Mouse (Mus musculus): Measurements from ENCODE around the gene Sf3a3. TPM values are rescaled to one million over a fixed set of nuclear protein-coding genes. Genes with fewer than 3 reads are reported as not detected.
"Not testable (repeated sequence)": the region's sequence is repeated elsewhere in the genome, so short reads cannot be mapped to it uniquely, and the experiment has no call there.

Sf3a3 gene
- polyA plus RNA-seq, 1 experiment from 2014 or later, result 121 TPM

- Histone ChIP-seq H3K27ac (peak overlapping the region; percentile 82), H3K4me1 (peaks cover 78% of the 10 kb centered on the region), H3K27me3 (replicated peaks) (peaks cover 6% of the 10 kb centered on the region), H3K36me3 (peaks cover 9% of the 10 kb centered on the region), H3K4me3 (peak overlapping the region; percentile 81), H3K9me3 (replicated peaks) (no peaks in the 10 kb centered on the region), H3K9ac (peak overlapping the region; percentile 91), H3K4me2 (peak overlapping the region; percentile 100)
- peak; percentile 0; the same call in 1 of the 2 replicates for ATAC-seq
- WGBS (ENCODE audit: insufficient replicate concordance), result 5% methylated on average over 22 of the region's 22 CpGs
These were observed 13.3 kb upstream of the Sf3a3 start for GRCm38 (mm10) chr4:124701052-124701845.

DNA sequence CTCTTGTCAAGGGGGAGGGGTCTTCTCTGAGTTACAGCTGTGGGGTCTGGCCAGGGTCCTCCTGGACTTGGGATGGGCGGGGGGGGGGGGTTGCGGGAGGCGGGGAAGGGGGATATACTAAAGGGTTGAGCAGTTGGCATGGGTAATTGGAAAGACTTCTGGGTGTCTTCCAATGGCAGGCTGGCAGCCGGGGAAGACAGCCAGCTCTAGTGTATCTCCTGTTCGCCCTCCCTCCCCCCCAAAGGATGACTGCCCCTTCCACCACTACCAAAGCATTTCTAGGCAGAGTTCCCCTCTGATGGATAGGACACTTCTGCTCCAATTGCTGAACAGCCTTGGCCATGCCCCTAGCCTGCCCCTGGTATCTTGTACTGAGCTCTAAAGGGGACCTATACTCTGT, 12.7 kb upstream of the Sf3a3 start:
- Histone ChIP-seq H3K27me3 (replicated peaks) (peaks cover 6% of the 10 kb centered on the region), H3K4me3 (peak overlapping the region; percentile 81), H3K4me2 (peak overlapping the region; percentile 100), H3K9ac (peak overlapping the region; percentile 91), H3K27ac (no peak overlapping the region; the same call in 1 of the 2 replicates), H3K9me3 (replicated peaks) (no peaks in the 10 kb centered on the region), H3K4me1 (peaks cover 76% of the 10 kb centered on the region), H3K36me3 (peaks cover 12% of the 10 kb centered on the region)
- no peak for ATAC-seq
- 46% methylated on average over 5 of the region's 5 CpGs for WGBS (ENCODE audit: insufficient replicate concordance)

DNA sequence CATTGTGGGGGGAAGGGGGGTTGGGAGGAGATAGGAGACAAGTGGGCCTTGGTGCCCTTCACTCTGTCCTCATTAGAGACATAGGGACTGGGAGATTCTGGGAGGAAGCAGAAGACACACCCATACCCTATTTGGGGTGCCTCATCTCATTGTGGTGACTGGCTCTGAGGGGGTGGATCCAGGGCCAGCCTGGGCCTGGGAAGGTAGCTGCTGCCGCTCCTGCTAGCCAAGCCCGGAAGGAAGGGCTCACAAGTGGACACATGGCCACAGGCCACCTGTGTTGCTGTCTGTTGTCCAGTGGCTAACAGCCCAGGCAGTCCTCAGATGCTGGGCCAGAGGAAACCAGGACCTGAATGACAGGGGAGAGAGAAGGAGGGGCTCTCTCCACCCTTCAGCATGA, 11.2 kb upstream of the Sf3a3 start:
- no peaks in the 10 kb centered on the region for H3K9me3 ChIP-seq (replicated peaks)
- H3K9ac ChIP-seq, result peak overlapping the region; percentile 2; the same call in 1 of the 2 replicates
- H3K4me3 ChIP-seq, result no peak overlapping the region
- peaks cover 23% of the 10 kb centered on the region for H3K36me3 ChIP-seq
- H3K27me3 ChIP-seq (replicated peaks), result peaks cover 6% of the 10 kb centered on the region
- no peak for ATAC-seq
- peak overlapping the region; percentile 31 for H3K4me2 ChIP-seq
- 12% methylated on average over 2 of the region's 2 CpGs for WGBS (ENCODE audit: insufficient replicate concordance)
- peaks cover 85% of the 10 kb centered on the region for H3K4me1 ChIP-seq
- peak overlapping the region; percentile 73 for H3K27ac ChIP-seq

GRCm38 (mm10) chr4:124703881-124704796, 10.4 kb upstream of the Sf3a3 start:
- H3K27ac ChIP-seq, result peak overlapping the region; percentile 73
- peak overlapping the region; percentile 31 for H3K4me2 ChIP-seq
- H3K4me3 ChIP-seq, result peak overlapping the region; percentile 14
- peaks cover 23% of the 10 kb centered on the region for H3K36me3 ChIP-seq
- H3K4me1 ChIP-seq, result peaks cover 88% of the 10 kb centered on the region
- H3K9ac ChIP-seq, result no peak overlapping the region; the same call in 1 of the 2 replicates
- H3K27me3 ChIP-seq (replicated peaks), result peaks cover 6% of the 10 kb centered on the region
- no peaks in the 10 kb centered on the region for H3K9me3 ChIP-seq (replicated peaks)
- 21% methylated on average over 6 of the region's 6 CpGs for WGBS (ENCODE audit: insufficient replicate concordance)
- ATAC-seq, result no peak

GRCm38 (mm10) chr4:124704797-124705474, 9.6 kb upstream of the Sf3a3 start:
- 13% methylated on average over 11 of the region's 11 CpGs for WGBS (ENCODE audit: insufficient replicate concordance)
- ATAC-seq, result no peak

DNA sequence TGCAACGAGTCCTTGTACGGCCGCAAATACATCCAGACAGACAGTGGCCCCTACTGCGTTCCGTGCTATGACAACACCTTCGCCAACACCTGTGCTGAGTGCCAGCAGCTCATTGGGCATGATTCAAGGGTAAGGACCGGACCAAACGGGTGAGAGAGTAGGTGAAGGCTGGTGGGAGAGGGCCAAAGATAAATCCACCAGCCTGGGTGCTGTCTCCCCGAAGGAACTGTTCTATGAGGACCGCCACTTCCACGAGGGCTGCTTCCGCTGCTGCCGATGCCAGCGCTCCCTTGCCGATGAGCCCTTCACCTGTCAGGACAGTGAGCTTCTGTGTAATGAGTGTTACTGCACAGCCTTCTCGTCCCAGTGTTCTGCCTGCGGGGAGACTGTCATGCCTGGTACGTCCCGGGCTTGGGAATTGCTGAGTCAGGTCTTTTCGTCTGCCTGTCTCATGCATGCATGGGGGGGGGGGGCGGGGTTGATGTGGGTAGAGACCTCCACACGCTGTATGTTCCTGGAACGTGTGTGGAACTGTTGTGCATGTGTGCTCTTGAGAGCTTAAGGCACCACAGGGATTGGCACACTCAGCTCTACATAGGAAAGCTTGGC, 8.8 kb upstream of the Sf3a3 start:
- Histone ChIP-seq H3K4me1 (peaks cover 88% of the 10 kb centered on the region), H3K9me3 (replicated peaks) (no peaks in the 10 kb centered on the region), H3K36me3 (peaks cover 23% of the 10 kb centered on the region), H3K27me3 (replicated peaks) (peaks cover 6% of the 10 kb centered on the region), H3K4me3 (no peak overlapping the region), H3K27ac (peak overlapping the region; percentile 73; the same call in 1 of the 2 replicates), H3K9ac (no peak overlapping the region), H3K4me2 (peak overlapping the region; percentile 31; the same call in 1 of the 2 replicates)
- ATAC-seq, result no peak
- 65% methylated on average over 23 of the region's 23 CpGs for WGBS (ENCODE audit: insufficient replicate concordance)

More at GRCm38 (mm10) chr4:124704797-124705474, 9.6 kb upstream of the Sf3a3 start:
- Histone ChIP-seq H3K4me3 (peak overlapping the region; percentile 14; the same call in 1 of the 2 replicates), H3K27me3 (replicated peaks) (peaks cover 6% of the 10 kb centered on the region), H3K4me1 (peaks cover 88% of the 10 kb centered on the region), H3K36me3 (peaks cover 23% of the 10 kb centered on the region), H3K9me3 (replicated peaks) (no peaks in the 10 kb centered on the region), H3K9ac (no peak overlapping the region; the same call in 1 of the 2 replicates), H3K27ac (peak overlapping the region; percentile 73), H3K4me2 (peak overlapping the region; percentile 31)

GRCm38 (mm10) chr4:124707381-124708199, 7.0 kb upstream of the Sf3a3 start:
- 75% methylated on average over 25 of the region's 25 CpGs for WGBS (ENCODE audit: insufficient replicate concordance)
- not testable (repeated sequence) for H3K9me3 ChIP-seq (replicated peaks); H3K4me2 ChIP-seq; H3K27me3 ChIP-seq (replicated peaks); ATAC-seq; H3K4me3 ChIP-seq; H3K9ac ChIP-seq
- Histone ChIP-seq H3K27ac (peak overlapping the region; percentile 48; the same call in 1 of the 2 replicates), H3K4me1 (peaks cover 81% of the 10 kb centered on the region), H3K36me3 (peaks cover 23% of the 10 kb centered on the region)

DNA sequence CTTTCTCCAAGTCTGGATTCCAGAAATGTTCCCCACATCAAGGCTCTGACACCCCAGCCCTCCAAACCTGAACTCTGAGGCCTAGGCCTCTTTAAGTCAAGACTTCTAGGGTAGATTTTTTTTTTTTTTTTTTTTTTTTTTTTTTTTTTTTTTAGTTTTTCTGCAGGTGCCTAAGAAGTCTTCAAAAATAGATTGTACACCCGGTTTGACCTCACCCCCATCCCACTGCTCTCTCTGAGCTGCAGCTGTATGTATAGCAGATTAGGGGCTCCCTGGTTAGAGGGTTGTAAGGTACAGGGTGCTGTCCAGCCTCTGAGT, 6.4 kb upstream of the Sf3a3 start:
- Histone ChIP-seq H3K4me2 (peak overlapping the region; percentile 84), H3K9ac (peak overlapping the region; percentile 69; the same call in 1 of the 2 replicates), H3K4me3 (peak overlapping the region; percentile 57), H3K27ac (peak overlapping the region; percentile 79), H3K4me1 (peaks cover 81% of the 10 kb centered on the region), H3K36me3 (peaks cover 23% of the 10 kb centered on the region)
- not testable (repeated sequence) for H3K9me3 ChIP-seq (replicated peaks); ATAC-seq; H3K27me3 ChIP-seq (replicated peaks)
- WGBS (ENCODE audit: insufficient replicate concordance), result 27% methylated on average over 1 of the region's 1 CpGs

GRCm38 (mm10) chr4:124708518-124709477, 5.8 kb upstream of the Sf3a3 start:
- peak overlapping the region; percentile 84 for H3K4me2 ChIP-seq
- 4% methylated on average over 41 of the region's 41 CpGs for WGBS (ENCODE audit: insufficient replicate concordance)
- peak overlapping the region; percentile 57 for H3K4me3 ChIP-seq
- peaks cover 23% of the 10 kb centered on the region for H3K36me3 ChIP-seq
- peaks cover 81% of the 10 kb centered on the region for H3K4me1 ChIP-seq
- H3K9ac ChIP-seq, result peak overlapping the region; percentile 69
- peak; percentile 84 for ATAC-seq
- H3K27ac ChIP-seq, result peak overlapping the region; percentile 79
- H3K9me3 ChIP-seq (replicated peaks), result no peaks in the 10 kb centered on the region
- H3K27me3 ChIP-seq (replicated peaks), result no peaks in the 10 kb centered on the region; the same call in 1 of the 2 replicates

Data from liver, embryonic 12.5 days (tissue).